Mouse (Mus musculus) forebrain, embryonic 11.5 days (tissue): ENCODE measurements around the gene Pcsk7. TPM values are rescaled to one million over a fixed set of nuclear protein-coding genes. Genes with fewer than 3 reads are reported as not detected.

Experiments used
- ATAC-seq: fragments of 200-750 bp; cut with Nextera tagmentation; replicated peaks from 2 replicates; pipeline ENCODE4 v1.8.0; 2017; ENCODE audit warnings: moderate TSS enrichment; ENCODE audit not compliant: low FRiP score
- DNase-seq: peaks from one replicate; pipeline ENCODE4 v3.0.0-alpha.2; 2017; ENCODE audit warnings: low spot score
- H3K27ac ChIP-seq: fragments of 300-500 bp; sonication (generic); 2 replicates; pipeline ENCODE4 v1.5.1; 2014; ENCODE audit warnings: low read depth, low read length
- H3K27me3 ChIP-seq: fragments of 300-500 bp; sonication (generic); 2 replicates; pipeline ENCODE4 v1.6.1; 2014; ENCODE audit warnings: mild to moderate bottlenecking, low read length, mixed read lengths; ENCODE audit not compliant: control insufficient read depth, insufficient read depth
- H3K36me3 ChIP-seq: fragments of 300-500 bp; sonication (generic); 2 replicates; pipeline ENCODE4 v1.6.1; 2014; ENCODE audit warnings: mild to moderate bottlenecking, low read length, moderate library complexity, mixed read lengths; ENCODE audit not compliant: control insufficient read depth, insufficient read depth
- H3K4me1 ChIP-seq: fragments of 300-500 bp; sonication (generic); replicated peaks from 2 replicates; pipeline ENCODE4 v1.6.1; 2014; ENCODE audit warnings: low read length, mixed read lengths; ENCODE audit not compliant: control insufficient read depth, insufficient read depth
- H3K4me2 ChIP-seq: fragments of 300-500 bp; sonication (generic); 2 replicates; pipeline ENCODE4 v1.6.1; 2014; ENCODE audit warnings: low read depth, mild to moderate bottlenecking, low read length, moderate library complexity, mixed read lengths; ENCODE audit not compliant: severe bottlenecking
- H3K4me3 ChIP-seq: fragments of 300-500 bp; sonication (generic); 2 replicates; pipeline ENCODE4 v1.5.1; 2014; ENCODE audit warnings: low read depth, low read length
- H3K9ac ChIP-seq: fragments of 300-500 bp; sonication (generic); 2 replicates; pipeline ENCODE4 v1.6.1; 2014; ENCODE audit warnings: low read length
- H3K9me3 ChIP-seq: fragments of 300-500 bp; sonication (generic); 2 replicates; pipeline ENCODE4 v1.6.1; 2016; ENCODE audit warnings: low read length, mixed read lengths; ENCODE audit not compliant: control insufficient read depth
- WGBS: fragments of 180-500 bp; shearing (Covaris S2); extraction: QIAGEN DNeasy Blood & Tissue Kit; methylation state at CpG from one replicate; pipeline ENCODE4 v1.1.7; 2014; 5-methylcytosine and 5-hydroxymethylcytosine counted together
- microRNA-seq: library from miRNA; unstranded; fragments of <30 nt; microRNA quantifications from one replicate; pipeline ENCODE4, GENCODE M21; 2016; ENCODE audit not compliant: insufficient number of aligned reads
- polyA plus RNA-seq: library from polyadenylated mRNA; unstranded; fragments of >200 nt; fragmentation: Nextera tagmentation; extraction: Ambion mirVana; gene quantifications from 2 replicates; pipeline ENCODE4 v1.2.1, GENCODE M21; 2014

The Pcsk7 gene
- polyA plus RNA-seq, 1 experiment from 2014 or later = 18.8 TPM

- 96% methylated on average over 6 of the region's 6 CpGs for WGBS
- Histone ChIP-seq H3K27me3 (no peaks in the 10 kb centered on the region), H3K4me1 (no peaks in the 10 kb centered on the region), H3K9me3 (no peaks in the 10 kb centered on the region), H3K9ac (no peak overlapping the region), H3K4me2 (no peak overlapping the region), H3K36me3 (peaks cover 18% of the 10 kb centered on the region), H3K27ac (no peak overlapping the region), H3K4me3 (no peak overlapping the region)
- ATAC-seq (no peak), DNase-seq (no peak)
These were observed 57.3 kb downstream of the Pcsk7 start for GRCm38 (mm10) chr9:45963577-45963976.

DNA sequence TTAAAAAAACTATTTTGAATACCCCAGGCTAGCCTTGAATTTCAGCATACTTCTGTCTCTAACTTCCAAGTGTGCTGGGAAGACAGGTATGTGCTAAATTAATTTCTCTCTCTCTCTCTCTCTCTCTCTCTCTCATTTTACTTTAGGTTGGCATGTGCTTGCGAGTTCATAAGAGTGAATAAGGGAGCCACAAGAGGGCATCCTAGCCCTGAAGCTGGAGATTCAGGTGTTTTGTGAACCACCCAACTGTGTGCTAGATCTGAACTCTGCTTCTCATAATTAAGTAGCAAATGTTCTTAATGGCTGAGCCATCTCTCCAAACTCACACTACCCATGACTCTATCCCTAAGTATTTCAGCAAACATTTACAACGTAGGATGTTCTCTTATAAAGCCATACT lies 70.6 kb downstream of the Pcsk7 start:
- no peak overlapping the region for H3K27ac ChIP-seq
- no peak overlapping the region for H3K9ac ChIP-seq
- ATAC-seq = no peak
- no peak overlapping the region for H3K4me2 ChIP-seq
- no peak overlapping the region for H3K4me3 ChIP-seq
- no peaks in the 10 kb centered on the region for H3K9me3 ChIP-seq
- no peak for DNase-seq
- no peaks in the 10 kb centered on the region for H3K27me3 ChIP-seq
- H3K36me3 ChIP-seq = peaks cover 5% of the 10 kb centered on the region; the same call in 1 of the 2 replicates
- 87% methylated on average over 2 of the region's 2 CpGs for WGBS
- H3K4me1 ChIP-seq = no peaks in the 10 kb centered on the region

Small RNA genes within 50 kb of the gene (microRNA-seq; reads per million reads assigned to microRNA genes)
- gene Mir7087 = not detected

Other genes starting within 250 kb of the Pcsk7 start
- 17.5 and 21.5 TPM in 2 replicates for gene Cep164, start 77.8 kb upstream of the Pcsk7 start, polyA plus RNA-seq
- gene Bace1, start 67.9 kb upstream of the Pcsk7 start, polyA plus RNA-seq = 29.8 and 30.7 TPM in 2 replicates
- 80.6 and 90.6 TPM in 2 replicates for gene Rnf214, start 414 bp downstream of the Pcsk7 start, polyA plus RNA-seq
- gene Tagln, start 29.6 kb downstream of the Pcsk7 start, polyA plus RNA-seq = 22.0 and 26.5 TPM in 2 replicates
- 21.2 and 28.5 TPM in 2 replicates for gene Sidt2, start 48.8 kb downstream of the Pcsk7 start, polyA plus RNA-seq
- 274 and 277 TPM in 2 replicates for gene Pafah1b2, start 106.2 kb downstream of the Pcsk7 start, polyA plus RNA-seq
- 11.3 TPM in 2 replicates for gene Sik3, start 106.3 kb downstream of the Pcsk7 start, polyA plus RNA-seq